Mouse (Mus musculus) liver, adult (tissue): ENCODE measurements around the gene Ifna1.
"Not testable (repeated sequence)": the region's sequence is repeated elsewhere in the genome, so short reads cannot be mapped to it uniquely, and the experiment has no call there.

ENCODE experiments used
- GATA4 ChIP-seq: IDR thresholded peaks from 2 replicates; pipeline ENCODE4 v1.6.1; 2014; ENCODE audit warnings: mild to moderate bottlenecking, low read length; ENCODE audit not compliant: insufficient replicate concordance

Gene Ifna1

GRCm38 (mm10) chr4:88849698-88850097 lies at the start of gene Ifna1:
Gene Ifna1, plus strand, starts transcription at chr4:88850087.
- TF ChIP-seq GATA4, result no peak

- not testable (repeated sequence) for TF ChIP-seq GATA4
Measured at GRCm38 (mm10) chr4:88802954-88803353, 46.9 kb upstream of the Ifna1 start, which contains the start of gene Gm13287. Gene Gm13287, plus strand, starts transcription at chr4:88803254.

- TF ChIP-seq GATA4, result not testable (repeated sequence)
Measured at GRCm38 (mm10) chr4:88805231-88805630, 44.7 kb upstream of the Ifna1 start, which contains the start of gene Gm13288. Gene Gm13288, plus strand, starts transcription at chr4:88805531.

GRCm38 (mm10) chr4:88815928-88816327 lies 34.0 kb upstream of the Ifna1 start, which contains the start of gene Ifna7:
Gene Ifna7, plus strand, starts transcription at chr4:88816228.
- no peak for TF ChIP-seq GATA4

- no peak for TF ChIP-seq GATA4
Measured at GRCm38 (mm10) chr4:88819659-88820058, 30.2 kb upstream of the Ifna1 start, which contains the start of gene Ifna11. Gene Ifna11, plus strand, starts transcription at chr4:88819959.

- TF ChIP-seq GATA4, result no peak
Measured at GRCm38 (mm10) chr4:88822995-88823394, 26.9 kb upstream of the Ifna1 start.

GRCm38 (mm10) chr4:88827116-88827515 lies 22.8 kb upstream of the Ifna1 start, which contains the start of gene Ifna6:
Gene Ifna6, plus strand, starts transcription at chr4:88827416.
- not testable (repeated sequence) for TF ChIP-seq GATA4

- no peak for TF ChIP-seq GATA4
Measured at GRCm38 (mm10) chr4:88830523-88830922, 19.4 kb upstream of the Ifna1 start.

- TF ChIP-seq GATA4, result not testable (repeated sequence)
Measured at GRCm38 (mm10) chr4:88835225-88835624, 14.7 kb upstream of the Ifna1 start, which contains the start of gene Ifna5. Gene Ifna5, plus strand, starts transcription at chr4:88835525.

- no peak for TF ChIP-seq GATA4
Measured at GRCm38 (mm10) chr4:88838828-88839227, 11.1 kb upstream of the Ifna1 start.

GRCm38 (mm10) chr4:88840058-88840457 lies 9.8 kb upstream of the Ifna1 start:
- no peak for TF ChIP-seq GATA4

GRCm38 (mm10) chr4:88841438-88841911 lies 8.4 kb upstream of the Ifna1 start, which contains the start of gene Ifna4:
Gene Ifna4, plus strand, starts transcription at chr4:88841861.
- no peak for TF ChIP-seq GATA4

- no peak for TF ChIP-seq GATA4
Measured at GRCm38 (mm10) chr4:88845334-88845733, 4.6 kb upstream of the Ifna1 start.

GRCm38 (mm10) chr4:88851026-88851763 lies 1.3 kb downstream of the Ifna1 start:
- no peak for TF ChIP-seq GATA4

- TF ChIP-seq GATA4, result no peak
Measured at GRCm38 (mm10) chr4:88859214-88859613, 9.3 kb downstream of the Ifna1 start.

GRCm38 (mm10) chr4:88863309-88863708 lies 13.4 kb downstream of the Ifna1 start:
- no peak for TF ChIP-seq GATA4
